Mouse (Mus musculus) hindbrain, embryonic 11.5 days (tissue): ENCODE data around the gene Dhx40. TPM values are rescaled to one million over a fixed set of nuclear protein-coding genes. Genes with fewer than 3 reads are reported as not detected.
"Not testable (repeated sequence)": the region's sequence is repeated elsewhere in the genome, so short reads cannot be mapped to it uniquely, and the experiment has no call there.

ENCODE experiments used
- ATAC-seq: fragments of 200-750 bp; cut with Nextera tagmentation; 2 replicates; pipeline ENCODE4 v1.8.0; 2017; ENCODE audit warnings: mild to moderate bottlenecking, moderate TSS enrichment, moderate library complexity; ENCODE audit not compliant: low FRiP score
- DNase-seq: peaks from one replicate; pipeline ENCODE4 v3.0.0-alpha.2; 2015; ENCODE audit warnings: low spot score
- H3K27ac ChIP-seq: fragments of 300-500 bp; sonication (generic); 2 replicates; pipeline ENCODE4 v1.5.1; 2014; ENCODE audit warnings: mild to moderate bottlenecking, low read depth, low read length
- H3K27me3 ChIP-seq: fragments of 300-500 bp; sonication (generic); 2 replicates; pipeline ENCODE4 v1.6.1; 2014; ENCODE audit warnings: mild to moderate bottlenecking, low read length, moderate library complexity, mixed read lengths; ENCODE audit not compliant: control insufficient read depth, insufficient read depth
- H3K36me3 ChIP-seq: fragments of 300-500 bp; sonication (generic); 2 replicates; pipeline ENCODE4 v1.6.1; 2014; ENCODE audit warnings: mild to moderate bottlenecking, low read length, moderate library complexity, mixed read lengths; ENCODE audit not compliant: control insufficient read depth, insufficient read depth
- H3K4me1 ChIP-seq: fragments of 300-500 bp; sonication (generic); replicated peaks from 2 replicates; pipeline ENCODE4 v1.6.1; 2014; ENCODE audit warnings: low read length, mixed read lengths; ENCODE audit not compliant: control insufficient read depth, insufficient read depth
- H3K4me2 ChIP-seq: fragments of 300-500 bp; sonication (generic); replicated peaks from 2 replicates; pipeline ENCODE4 v1.6.1; 2014; ENCODE audit warnings: mild to moderate bottlenecking, low read depth, low read length
- H3K4me3 ChIP-seq: fragments of 300-500 bp; sonication (generic); 2 replicates; pipeline ENCODE4 v1.5.1; 2014; ENCODE audit warnings: low read depth, low read length
- H3K9ac ChIP-seq: fragments of 300-500 bp; sonication (generic); 2 replicates; pipeline ENCODE4 v1.6.1; 2014; ENCODE audit warnings: low read depth, low read length
- H3K9me3 ChIP-seq: fragments of 300-500 bp; sonication (generic); 2 replicates; pipeline ENCODE4 v1.6.1; 2016; ENCODE audit warnings: low read length; ENCODE audit not compliant: control insufficient read depth
- WGBS: fragments of 180-500 bp; shearing (Covaris S2); extraction: QIAGEN DNeasy Blood & Tissue Kit; methylation state at CpG from one replicate; pipeline ENCODE4 v1.1.7; 2014; 5-methylcytosine and 5-hydroxymethylcytosine counted together
- polyA plus RNA-seq: library from polyadenylated mRNA; unstranded; fragments of >200 nt; fragmentation: Nextera tagmentation; extraction: Ambion mirVana; gene quantifications from 2 replicates; pipeline ENCODE4 v1.2.1, GENCODE M21; 2014

The Dhx40 gene
- polyA plus RNA-seq, 1 experiment from 2014 or later, result 52.7 TPM

GRCm38 (mm10) chr11:86827476-86828245, 20.1 kb upstream of the Dhx40 start:
- H3K4me3 ChIP-seq, result no peak overlapping the region
- H3K4me2 ChIP-seq, result no peak overlapping the region
- no peaks in the 10 kb centered on the region for H3K9me3 ChIP-seq
- no peak for DNase-seq
- no peak overlapping the region for H3K27ac ChIP-seq
- H3K36me3 ChIP-seq, result no peaks in the 10 kb centered on the region
- no peak for ATAC-seq
- no peaks in the 10 kb centered on the region for H3K4me1 ChIP-seq
- 81% methylated on average over 2 of the region's 2 CpGs for WGBS
- H3K9ac ChIP-seq, result no peak overlapping the region
- no peaks in the 10 kb centered on the region for H3K27me3 ChIP-seq

DNA sequence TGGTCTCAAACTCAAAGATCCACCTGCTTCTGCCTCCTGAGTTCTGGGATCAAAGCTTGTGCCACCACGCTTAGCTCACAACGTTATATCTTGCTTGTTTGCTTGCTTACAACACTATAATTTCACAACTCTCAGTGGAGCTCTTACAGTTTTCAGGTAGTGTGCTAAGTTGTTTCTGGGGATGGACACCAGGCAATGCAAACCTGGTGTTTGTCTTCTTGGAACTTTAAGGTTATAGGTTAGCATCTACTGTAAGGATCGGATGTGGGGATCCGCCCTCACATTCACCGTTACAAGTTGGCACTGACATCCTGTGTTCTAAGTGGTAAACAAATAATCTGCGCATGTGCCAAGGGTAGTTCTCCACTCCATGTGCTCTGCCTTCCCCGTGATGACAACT, 16.9 kb upstream of the Dhx40 start:
- H3K4me1 ChIP-seq, result 0 out of 2 replicates have a peak, but pooled peaks cover under 1% of the 10 kb centered on the region
- H3K27ac ChIP-seq, result no peak overlapping the region
- H3K9me3 ChIP-seq, result no peaks in the 10 kb centered on the region
- H3K36me3 ChIP-seq, result no peaks in the 10 kb centered on the region
- H3K27me3 ChIP-seq, result no peaks in the 10 kb centered on the region
- no peak for ATAC-seq
- no peak overlapping the region for H3K9ac ChIP-seq
- no peak for DNase-seq
- WGBS, result 93% methylated on average over 6 of the region's 7 CpGs
- H3K4me3 ChIP-seq, result no peak overlapping the region
- H3K4me2 ChIP-seq, result no peak overlapping the region

DNA sequence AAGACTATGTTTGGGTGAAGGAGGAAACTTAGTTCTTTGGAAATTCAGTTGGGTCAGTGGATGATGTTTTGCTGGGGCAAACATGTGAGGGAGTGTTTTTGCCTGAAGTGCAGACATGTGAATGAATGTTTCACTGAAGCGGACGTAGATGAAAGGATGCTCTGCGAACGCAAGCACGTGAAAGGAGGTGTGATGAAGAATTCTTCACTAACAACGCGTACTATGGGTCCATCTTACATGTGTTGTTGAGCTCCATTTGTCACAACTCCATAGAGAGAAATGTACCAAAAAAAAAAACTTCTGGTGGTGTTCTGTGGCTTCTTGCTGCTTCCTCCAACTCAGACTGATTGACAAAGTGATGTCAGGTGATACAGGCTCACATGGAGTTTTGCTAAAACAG, 15.0 kb upstream of the Dhx40 start:
- Histone ChIP-seq H3K4me3 (no peak overlapping the region), H3K4me2 (no peak overlapping the region), H3K36me3 (no peaks in the 10 kb centered on the region), H3K27me3 (no peaks in the 10 kb centered on the region), H3K27ac (no peak overlapping the region), H3K9ac (no peak overlapping the region), H3K9me3 (no peaks in the 10 kb centered on the region), H3K4me1 (0 out of 2 replicates have a peak, but pooled peaks cover 2% of the 10 kb centered on the region)
- 91% methylated on average over 7 of the region's 7 CpGs for WGBS
- no peak for ATAC-seq
- no peak for DNase-seq

- Histone ChIP-seq H3K4me3 (no peak overlapping the region), H3K4me2 (no peak overlapping the region), H3K27ac (peak overlapping the region; percentile 71; the same call in 1 of the 2 replicates), H3K36me3 (no peaks in the 10 kb centered on the region), H3K9me3 (no peaks in the 10 kb centered on the region), H3K27me3 (no peaks in the 10 kb centered on the region), H3K4me1 (0 out of 2 replicates have a peak, but pooled peaks cover 2% of the 10 kb centered on the region), H3K9ac (0 out of 2 replicates have a peak overlapping the region, but pooled peaks have one; percentile 27)
- DNase-seq, result peak; percentile 48
- ATAC-seq, result peak; percentile 59; the same call in 1 of the 2 replicates
- 28% methylated on average over 8 of the region's 8 CpGs for WGBS
Measured at GRCm38 (mm10) chr11:86819536-86819935, 12.0 kb upstream of the Dhx40 start.

DNA sequence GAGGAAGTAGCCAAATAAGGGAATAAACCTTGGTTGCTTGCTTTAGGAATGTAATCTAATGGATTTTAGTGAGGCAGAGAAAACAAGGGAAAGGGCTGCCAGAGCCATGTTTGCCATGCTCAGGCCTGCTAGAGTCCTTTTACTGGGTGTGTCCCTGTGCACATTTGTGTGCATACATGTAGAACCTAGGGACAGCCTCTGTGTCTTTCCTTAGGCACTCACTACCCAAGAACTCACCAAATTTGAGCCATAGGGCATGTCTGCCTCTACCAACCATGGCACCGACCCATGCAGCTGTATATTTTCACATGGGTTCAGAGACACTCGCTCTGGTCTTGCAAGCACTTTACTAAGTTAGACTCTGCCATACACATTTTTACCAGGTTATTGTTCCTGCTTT, 11.4 kb upstream of the Dhx40 start:
- Histone ChIP-seq H3K4me2 (no peak overlapping the region), H3K4me3 (no peak overlapping the region), H3K9ac (no peak overlapping the region), H3K27ac (peak overlapping the region; percentile 71; the same call in 1 of the 2 replicates), H3K27me3 (no peaks in the 10 kb centered on the region), H3K9me3 (no peaks in the 10 kb centered on the region), H3K36me3 (no peaks in the 10 kb centered on the region), H3K4me1 (0 out of 2 replicates have a peak, but pooled peaks cover 2% of the 10 kb centered on the region)
- DNase-seq, result peak; percentile 19
- no peak for ATAC-seq
- 82% methylated on average over 2 of the region's 2 CpGs for WGBS

DNA sequence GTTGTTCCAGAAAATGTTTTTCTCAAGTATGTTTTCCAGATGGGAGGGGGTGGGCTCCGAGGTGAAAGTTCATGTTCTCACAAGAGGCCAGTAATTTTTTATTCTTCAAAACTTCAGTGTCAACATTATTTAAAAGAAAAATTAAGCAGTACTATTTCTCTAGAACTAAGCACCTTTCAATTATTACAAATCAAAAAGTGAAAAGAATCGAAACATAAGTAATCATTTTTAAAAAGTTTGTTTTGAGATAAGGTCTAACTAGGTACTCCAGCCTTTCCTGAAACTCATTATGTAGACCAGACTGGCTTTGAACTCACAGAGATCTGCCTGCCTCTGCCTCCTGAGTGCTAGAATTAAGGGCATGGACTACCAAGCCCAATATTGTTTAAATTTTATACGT, 8.7 kb upstream of the Dhx40 start:
- not testable (repeated sequence) for H3K4me2 ChIP-seq, H3K27ac ChIP-seq, H3K4me1 ChIP-seq, ATAC-seq, H3K4me3 ChIP-seq, H3K9me3 ChIP-seq, H3K27me3 ChIP-seq, DNase-seq, H3K9ac ChIP-seq, H3K36me3 ChIP-seq
- 95% methylated on average over 3 of the region's 3 CpGs for WGBS

- H3K9me3 ChIP-seq, H3K27me3 ChIP-seq, H3K4me2 ChIP-seq, H3K4me3 ChIP-seq, H3K4me1 ChIP-seq, H3K36me3 ChIP-seq, H3K27ac ChIP-seq, DNase-seq, ATAC-seq, H3K9ac ChIP-seq: not testable (repeated sequence)
- 19% methylated on average over 4 of the region's 11 CpGs for WGBS
Measured at GRCm38 (mm10) chr11:86814481-86814880, 6.9 kb upstream of the Dhx40 start.

DNA sequence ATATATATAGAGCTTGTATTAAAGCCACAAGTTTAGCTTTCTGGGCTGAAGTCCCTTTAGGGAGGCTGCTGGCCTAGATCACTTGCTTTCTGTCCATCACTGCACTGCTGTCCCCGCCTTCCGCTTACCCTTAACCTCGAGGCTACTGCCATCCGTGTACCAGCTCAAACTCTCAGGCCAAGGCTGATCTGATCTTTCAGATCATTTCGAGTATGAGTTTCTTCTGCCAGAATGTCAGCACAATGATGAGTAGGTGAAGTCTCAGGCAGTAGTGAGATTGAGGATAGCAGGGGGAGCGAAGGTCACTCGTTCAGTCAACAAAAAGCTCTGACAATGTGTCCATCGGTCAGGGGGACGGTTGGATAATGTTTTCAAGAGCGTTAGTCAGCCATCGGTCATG, 5.7 kb upstream of the Dhx40 start:
- ATAC-seq, H3K27ac ChIP-seq, DNase-seq, H3K9me3 ChIP-seq, H3K4me3 ChIP-seq, H3K27me3 ChIP-seq, H3K4me1 ChIP-seq, H3K36me3 ChIP-seq, H3K4me2 ChIP-seq, H3K9ac ChIP-seq: not testable (repeated sequence)
- 65% methylated on average over 5 of the region's 11 CpGs for WGBS

- Histone ChIP-seq H3K27ac (no peak overlapping the region), H3K36me3 (no peaks in the 10 kb centered on the region), H3K9me3 (no peaks in the 10 kb centered on the region), H3K9ac (no peak overlapping the region), H3K4me1 (no peaks in the 10 kb centered on the region; the same call in 1 of the 2 replicates), H3K4me3 (no peak overlapping the region), H3K27me3 (no peaks in the 10 kb centered on the region), H3K4me2 (no peak overlapping the region)
- no peak for DNase-seq
- 82% methylated on average over 1 of the region's 1 CpGs for WGBS
- ATAC-seq, result no peak
Measured at GRCm38 (mm10) chr11:86811326-86811630, 3.7 kb upstream of the Dhx40 start.
